Mouse (Mus musculus) WW6 (cell line): ENCODE measurements at regions not wholly inside any gene's neighbourhood (a gene's known extent, or its start where the extent isn't known, plus 50 kb on each side); places are given as distances from the start of the nearest gene placed in this dataset.

Source experiments
- DNase-seq: peaks from one replicate; pipeline ENCODE4 v3.0.0-alpha.2; 2013; ENCODE audit warnings: low read depth, low spot score

DNA sequence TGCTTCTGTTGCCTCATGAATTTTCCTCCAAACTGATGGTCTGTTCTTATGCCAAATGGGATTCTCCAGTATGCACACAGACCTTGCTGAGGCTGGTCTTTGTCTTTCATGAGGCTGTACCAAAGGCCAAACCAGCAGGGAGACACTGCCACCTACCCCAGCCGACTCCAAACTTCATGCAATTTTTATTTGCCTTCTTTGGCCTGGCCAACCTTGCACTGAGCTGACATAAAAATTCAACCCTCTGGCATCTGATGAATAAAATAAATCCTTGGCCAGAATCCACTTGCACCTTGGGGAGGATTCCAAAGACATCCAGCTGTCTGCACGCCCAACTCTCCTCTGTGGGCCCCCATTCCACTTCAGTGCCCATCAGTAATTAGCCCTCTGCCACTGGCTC is 126.0 kb upstream of the Nmur2 start:
- DNase-seq = no peak

DNA sequence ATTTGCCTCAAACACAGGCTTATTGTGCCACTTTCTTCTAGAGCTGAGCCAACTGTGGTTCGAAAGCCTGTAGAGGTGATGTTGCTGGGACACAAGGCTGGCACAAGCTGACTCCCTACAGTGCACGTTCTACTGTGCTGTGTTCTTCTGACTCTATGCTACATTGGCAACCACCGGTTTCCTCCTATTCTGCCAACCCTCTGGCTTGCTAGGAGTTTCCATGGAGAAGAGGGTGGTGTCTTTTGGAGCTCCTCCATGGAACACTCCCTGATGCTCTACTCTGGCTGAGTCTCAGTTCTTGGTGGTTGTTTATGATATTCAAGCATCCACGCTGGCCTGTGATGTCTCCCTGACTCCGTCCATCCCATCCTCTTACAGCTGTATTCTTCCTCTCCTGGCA is 124.9 kb upstream of the Nmur2 start:
- DNase-seq = no peak

- no peak for DNase-seq
Measured at GRCm38 (mm10) chr11:56160286-56160685, 119.5 kb upstream of the Nmur2 start.

DNA sequence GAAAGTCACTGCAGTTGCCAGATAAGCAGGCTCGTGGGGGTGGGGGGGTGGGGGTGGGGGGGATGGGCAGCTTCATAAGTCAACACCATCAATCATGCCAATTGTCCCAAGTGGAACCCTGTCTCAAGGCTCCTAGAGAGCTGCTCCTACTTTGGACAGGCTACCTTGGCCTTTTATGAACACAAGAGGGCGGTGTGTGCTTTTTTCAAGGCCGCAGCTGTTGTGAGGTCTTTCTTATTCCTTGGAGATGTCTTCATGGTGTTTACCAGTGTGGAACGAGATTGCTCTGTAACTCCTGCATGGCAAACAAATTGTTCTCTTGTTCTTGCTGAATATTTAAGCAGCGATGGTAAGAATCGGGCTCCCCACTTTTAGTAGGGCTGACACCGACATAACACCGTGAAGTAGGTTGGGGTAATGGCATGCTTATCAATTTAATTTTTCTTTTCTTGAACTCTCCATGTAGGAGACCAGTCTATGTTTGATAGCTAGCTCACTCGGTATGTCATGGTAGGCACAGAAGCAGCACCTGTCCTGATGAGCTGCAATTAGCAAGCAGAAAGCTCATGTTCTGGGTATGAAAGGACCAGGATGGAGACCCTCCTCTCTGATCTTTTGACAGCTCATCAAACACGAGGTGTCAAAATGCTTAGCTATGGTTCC is 118.7 kb upstream of the Nmur2 start:
- no peak for DNase-seq

- DNase-seq = no peak
Measured at GRCm38 (mm10) chr11:56150825-56151342, 110.1 kb upstream of the Nmur2 start.

GRCm38 (mm10) chr11:56149752-56150151 is 108.9 kb upstream of the Nmur2 start:
- no peak for DNase-seq

- no peak for DNase-seq
Measured at GRCm38 (mm10) chr11:56148956-56149355, 108.1 kb upstream of the Nmur2 start.

GRCm38 (mm10) chr11:56146708-56147107 is 105.9 kb upstream of the Nmur2 start:
- DNase-seq = no peak

GRCm38 (mm10) chr11:56131339-56131823 is 90.6 kb upstream of the Nmur2 start:
- peak; percentile 36 for DNase-seq

DNA sequence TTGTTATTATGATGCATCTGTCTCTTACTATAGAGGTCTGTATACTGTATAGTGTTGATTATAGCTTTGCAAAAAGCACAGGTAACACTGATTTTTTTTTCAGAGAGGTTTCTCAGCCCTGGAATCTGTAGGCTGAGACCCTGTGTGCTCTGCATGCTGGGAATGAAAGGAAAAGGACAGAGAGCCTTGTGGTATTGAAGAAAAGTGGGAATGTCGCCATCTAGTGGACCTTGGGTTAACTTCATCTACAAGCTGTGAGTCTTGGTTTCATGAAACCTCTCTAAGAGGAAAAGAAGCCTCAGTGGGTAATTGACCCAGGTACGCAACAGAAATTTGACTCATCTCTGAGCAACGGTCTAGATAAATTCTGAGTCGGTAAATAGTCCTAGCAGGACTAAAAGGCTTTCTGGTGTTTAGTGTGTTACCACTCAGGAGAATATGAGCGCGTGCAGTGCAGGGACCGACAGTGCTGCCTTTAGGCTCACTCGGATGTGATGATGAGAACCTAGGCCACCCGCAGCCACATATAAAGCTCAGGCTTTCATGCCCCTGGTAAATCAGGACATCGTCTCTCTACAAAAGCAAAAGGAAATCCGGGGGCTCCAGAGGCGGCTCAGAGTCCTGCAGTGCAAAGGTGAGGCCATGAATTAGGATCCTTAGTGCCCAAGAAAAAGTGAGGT is 75.9 kb upstream of the Nmur2 start:
- peak; percentile 47 for DNase-seq

GRCm38 (mm10) chr11:56107929-56108328 is 67.1 kb upstream of the Nmur2 start:
- peak; percentile 49 for DNase-seq

DNA sequence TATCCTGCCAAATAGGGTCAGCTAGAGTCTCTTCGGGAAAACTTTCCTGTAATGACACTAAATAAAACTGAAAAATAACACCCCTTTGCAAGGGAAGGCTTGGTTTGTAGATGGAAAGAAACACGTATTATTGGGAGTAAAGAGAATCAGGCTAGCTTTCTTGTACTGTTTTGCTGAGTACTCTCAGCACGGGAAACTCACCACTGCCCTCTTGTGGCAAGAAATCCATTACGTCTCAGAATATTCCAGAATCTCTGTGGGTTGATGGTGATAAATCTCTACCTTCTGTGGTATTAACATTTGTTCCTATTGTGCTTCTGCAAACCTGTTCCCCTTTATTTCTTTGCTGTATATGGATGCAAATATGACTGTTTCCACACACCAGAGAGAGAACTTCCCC is 64.8 kb upstream of the Nmur2 start:
- DNase-seq = no peak

- DNase-seq = no peak
Measured at GRCm38 (mm10) chr11:56092891-56093290, 52.1 kb upstream of the Nmur2 start.
